Mouse (Mus musculus) bone marrow, adult 2 months (tissue): ENCODE data around the gene Tpsb2.

Experiments
- CTCF ChIP-seq: fragments of 200-500 bp; IDR thresholded peaks from 2 replicates; pipeline ENCODE4 v1.5.1; 2011; ENCODE audit warnings: low read length, control low read depth; ENCODE audit not compliant: control insufficient read depth, insufficient read depth
- POLR2A ChIP-seq: fragments of 200-500 bp; IDR thresholded peaks from 2 replicates; pipeline ENCODE4 v1.6.1; 2011; ENCODE audit warnings: low read depth, mild to moderate bottlenecking, control low read depth, low read length, borderline replicate concordance; ENCODE audit not compliant: control insufficient read depth

- no peak for TF ChIP-seq CTCF
- TF ChIP-seq POLR2A, result no peak
Measured at GRCm38 (mm10) chr17:25368973-25369372, 2.9 kb downstream of the Tpsb2 start, which contains the start of gene Tpsg1.
